Mouse (Mus musculus) cortical plate, adult 2 months (tissue): ENCODE measurements at regions not wholly inside any gene's neighbourhood (a gene's known extent, or its start where the extent isn't known, plus 50 kb on each side); places are given as distances from the start of the nearest gene placed in this dataset.

Source experiments
- H3K27ac ChIP-seq: fragments of 200-500 bp; 2 replicates; pipeline ENCODE4 v1.5.1; 2012; ENCODE audit warnings: low read length, control low read depth, inconsistent platforms; ENCODE audit not compliant: insufficient read depth
- H3K4me1 ChIP-seq: fragments of 200-500 bp; 2 replicates; pipeline ENCODE4 v1.6.1; 2011; ENCODE audit warnings: low read length; ENCODE audit not compliant: control insufficient read depth, insufficient read depth
- H3K4me3 ChIP-seq: fragments of 200-500 bp; 2 replicates; pipeline ENCODE4 v1.5.1; 2011; ENCODE audit warnings: mild to moderate bottlenecking, low read length, control low read depth; ENCODE audit not compliant: insufficient read depth
- CTCF ChIP-seq: fragments of 200-500 bp; IDR thresholded peaks from 2 replicates; pipeline ENCODE4 v1.5.1; 2011; ENCODE audit warnings: mild to moderate bottlenecking, control low read depth, low read length; ENCODE audit not compliant: insufficient read depth; ENCODE audit errors: extremely low read depth
- POLR2A ChIP-seq: fragments of 200-500 bp; IDR thresholded peaks from 2 replicates; pipeline ENCODE4 v1.6.1; 2011; ENCODE audit warnings: mild to moderate bottlenecking, low read length, control low read depth; ENCODE audit not compliant: insufficient read depth; ENCODE audit errors: extremely low read depth

DNA sequence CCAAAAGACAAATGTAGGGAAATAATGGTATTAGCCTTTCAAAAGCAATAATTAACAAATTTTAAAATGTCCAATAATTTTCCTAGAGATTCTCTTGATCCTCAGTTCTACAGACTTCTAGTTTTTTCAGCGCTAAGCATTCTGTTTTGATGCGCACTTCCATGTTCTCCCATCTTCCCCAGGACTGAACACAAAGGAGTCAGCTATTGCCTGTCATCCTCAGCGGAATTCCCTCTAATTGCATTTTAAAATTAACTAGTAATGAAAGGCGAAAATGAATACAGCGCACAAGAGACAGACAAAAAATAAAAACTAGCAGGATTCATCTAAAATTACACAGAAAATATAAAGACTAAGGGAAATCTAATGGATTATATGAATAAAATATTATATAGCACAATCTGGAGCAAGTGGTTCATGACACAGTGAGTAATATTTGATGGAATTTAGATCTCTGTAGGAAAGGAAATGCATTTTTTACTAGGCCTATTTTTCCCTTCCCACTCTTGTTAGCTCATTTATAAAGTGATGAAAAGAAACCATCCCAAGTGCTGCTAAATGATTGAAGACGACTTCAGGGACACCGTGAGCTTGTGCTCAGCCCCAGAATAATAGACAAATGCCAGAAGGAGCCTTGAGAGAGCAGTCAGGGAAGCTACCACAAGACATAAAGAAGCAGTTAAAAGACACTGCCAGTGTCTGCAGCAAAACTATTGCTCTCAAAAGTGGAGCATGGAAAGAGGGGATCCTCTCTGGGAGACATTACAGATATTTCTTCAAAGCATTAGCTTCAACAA, 79.0 kb upstream of the Arsj start:
- no peak overlapping the region for H3K27ac ChIP-seq

GRCm38 (mm10) chr3:126292259-126292658, 71.2 kb upstream of the Arsj start:
- Histone ChIP-seq H3K27ac (no peak overlapping the region), H3K4me3 (no peak overlapping the region), H3K4me1 (no peaks in the 10 kb centered on the region)
- TF ChIP-seq CTCF (no peak), POLR2A (no peak)

More for the DNA sequence above, 79.0 kb upstream of the Arsj start:
- TF ChIP-seq CTCF: no peak
- no peak for TF ChIP-seq POLR2A
- H3K4me3 ChIP-seq: no peak overlapping the region
- no peaks in the 10 kb centered on the region for H3K4me1 ChIP-seq

DNA sequence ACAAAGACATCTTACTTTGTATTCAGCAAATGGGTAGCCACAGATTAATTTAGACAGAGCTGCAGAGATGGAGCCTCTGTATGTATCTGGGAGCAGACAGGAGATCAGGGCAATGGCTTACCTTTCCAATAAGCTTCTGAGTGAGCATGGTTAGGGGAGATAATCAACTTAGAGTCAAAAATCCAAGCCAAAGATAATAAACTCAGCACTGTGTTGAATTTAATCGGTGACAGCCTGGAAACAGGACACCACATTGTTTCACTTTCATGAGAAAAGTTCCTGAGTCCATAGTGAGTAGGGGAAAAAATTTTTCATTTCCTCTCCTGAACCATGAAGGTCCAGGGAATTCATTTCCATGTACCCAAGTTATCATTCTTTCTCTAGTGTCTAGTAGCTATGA, 70.7 kb upstream of the Arsj start:
- H3K4me3 ChIP-seq: no peak overlapping the region
- no peaks in the 10 kb centered on the region for H3K4me1 ChIP-seq
- H3K27ac ChIP-seq: no peak overlapping the region
- TF ChIP-seq CTCF (no peak), POLR2A (no peak)

DNA sequence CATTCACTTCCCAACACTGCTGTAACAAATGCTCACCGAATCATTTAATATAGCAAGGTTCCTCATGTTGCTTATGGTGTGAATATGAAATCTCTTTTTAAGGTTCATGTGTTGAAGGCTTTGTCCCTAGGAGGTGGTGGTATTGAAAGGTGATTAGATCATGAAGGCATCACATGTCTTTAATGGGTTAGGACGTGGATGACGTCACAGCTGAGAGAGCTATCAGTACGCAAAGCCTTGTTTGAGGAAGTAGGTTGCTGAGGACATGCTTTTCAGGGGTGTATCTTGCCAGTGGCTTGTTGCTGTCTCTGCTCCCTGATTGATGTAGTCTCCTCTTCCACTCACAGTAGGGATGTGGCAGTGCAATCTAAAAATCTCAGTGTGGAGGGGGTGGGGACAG, 69.8 kb upstream of the Arsj start:
- Histone ChIP-seq H3K4me3 (no peak overlapping the region), H3K27ac (no peak overlapping the region), H3K4me1 (no peaks in the 10 kb centered on the region)
- TF ChIP-seq CTCF (no peak), POLR2A (no peak)

GRCm38 (mm10) chr3:126295932-126296331, 67.6 kb upstream of the Arsj start:
- no peak overlapping the region for H3K4me3 ChIP-seq
- H3K4me1 ChIP-seq: no peaks in the 10 kb centered on the region
- no peak overlapping the region for H3K27ac ChIP-seq
- no peak for TF ChIP-seq POLR2A
- no peak for TF ChIP-seq CTCF

DNA sequence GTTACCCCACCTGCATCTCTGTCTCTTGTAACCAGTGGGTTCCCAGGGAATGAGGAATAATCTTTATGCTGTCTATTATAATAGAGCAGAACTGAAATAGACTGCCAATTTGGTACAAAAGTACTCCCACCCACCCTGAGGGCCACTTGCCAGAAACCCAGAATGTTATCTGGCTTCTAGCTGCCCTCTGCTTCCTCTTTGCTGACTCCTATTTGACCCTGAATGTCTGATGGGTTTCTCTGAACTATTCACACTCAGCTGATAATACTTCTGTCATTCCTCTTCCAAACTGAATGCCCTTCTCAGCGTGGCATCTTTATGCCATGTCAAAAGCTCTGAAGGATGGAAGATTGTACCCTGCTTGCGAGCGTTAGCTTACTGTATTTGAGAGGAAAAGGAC, 64.2 kb upstream of the Arsj start:
- Histone ChIP-seq H3K4me1 (no peaks in the 10 kb centered on the region), H3K4me3 (no peak overlapping the region), H3K27ac (no peak overlapping the region)
- TF ChIP-seq POLR2A: no peak
- no peak for TF ChIP-seq CTCF

GRCm38 (mm10) chr3:126308303-126308702, 55.2 kb upstream of the Arsj start:
- Histone ChIP-seq H3K4me3 (no peak overlapping the region), H3K27ac (no peak overlapping the region), H3K4me1 (no peaks in the 10 kb centered on the region)
- TF ChIP-seq POLR2A: no peak
